Mouse (Mus musculus): ENCODE measurements around the gene Tbcb.

The Tbcb gene

DNA sequence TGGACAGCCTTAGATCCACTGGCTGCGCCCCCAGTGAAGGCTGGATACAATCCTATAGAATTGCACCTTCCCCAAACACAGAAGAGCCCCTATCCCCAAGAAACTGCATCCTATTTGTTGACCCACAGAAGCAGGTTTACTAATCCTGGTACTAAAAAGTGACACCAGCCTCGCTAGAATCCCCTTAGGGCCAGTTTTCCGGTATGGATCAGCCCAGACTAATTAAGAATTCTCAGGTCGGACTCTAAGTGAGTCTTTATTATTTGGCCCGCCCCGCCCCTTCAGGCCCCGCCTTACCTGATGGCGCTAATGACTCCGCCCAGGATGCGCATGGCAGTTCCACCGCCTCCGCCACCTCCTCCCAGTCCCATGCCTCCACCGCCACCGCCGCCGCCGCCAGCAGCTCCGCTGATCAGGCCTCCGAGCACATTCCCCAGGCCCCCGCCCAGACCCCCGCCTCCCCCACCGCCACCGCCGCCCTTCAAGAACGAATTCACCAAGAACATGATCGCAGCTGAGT, 38.4 kb downstream of the Tbcb start:
- CTCF ChIA-PET = interaction anchor here in 2 of 4 experiments (0.7 to 2.3 kb wide), 5 partner anchors 10 to 39 kb away, joined by 3 to 12 read pairs (median 8); partner anchors contain the start of genes Polr2i (in 1 of the 2) and Tbcb (in 1 of the 2)
- POLR2A ChIA-PET = interaction anchor here (0.6 to 8.5 kb wide), 36 partner anchors 8 to 262 kb away, joined by 3 to 127 read pairs (median 6); partner anchors contain the start of genes Cox7a1 (in 3 of the 4), Thap8 (in 3 of the 4), Wdr62 (in 3 of the 4) and Zfp146 (in 2 of the 4)

DNA sequence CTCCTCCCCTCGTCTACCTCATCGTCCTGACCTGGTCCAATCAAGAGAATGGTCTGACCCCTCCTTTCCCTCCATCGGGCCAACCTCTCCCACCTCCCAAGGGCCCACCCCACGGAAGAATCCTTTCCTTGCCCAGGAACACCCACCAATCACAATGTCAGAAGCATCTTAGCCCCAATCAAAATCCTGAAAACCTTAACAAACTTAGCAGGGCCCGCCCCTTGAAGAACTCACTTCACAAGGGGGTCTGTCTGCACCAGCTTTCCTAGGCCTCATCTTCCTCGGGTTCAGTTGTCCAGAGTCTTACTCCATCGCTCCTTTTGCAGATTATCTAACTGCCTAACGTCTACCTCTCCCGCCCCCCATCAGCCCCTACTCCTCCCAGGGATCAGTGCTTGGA, 39.1 kb downstream of the Tbcb start:
- CTCF ChIA-PET = interaction anchor here in 2 of 4 experiments (1.5 to 2.3 kb wide), 3 partner anchors 10 to 24 kb away, joined by 4 to 12 read pairs (median 8); no protein-coding TSS in a partner anchor
- POLR2A ChIA-PET = interaction anchor here (0.5 to 8.5 kb wide), 27 partner anchors 7 to 416 kb away, joined by 3 to 127 read pairs (median 6); partner anchors contain the start of genes Thap8 (in 3 of the 4), Wdr62 (in 3 of the 4), Cox7a1 (in 2 of the 4) and Zfp146 (in 2 of the 4)

GRCm38 (mm10) chr7:30192088-30192487, 40.0 kb downstream of the Tbcb start:
- ChIA-PET POLR2A (interaction anchor here in 3 of 4 experiments (0.5 to 3.5 kb wide), 8 partner anchors 14 to 1902 kb away, joined by 3 to 14 read pairs (median 4); partner anchors contain the start of genes Thap8 (in 1 of the 3) and Wdr62 (in 1 of the 3)), CTCF (interaction anchor here in 2 of 4 experiments (0.7 to 2.1 kb wide), 2 partner anchors 25 to 76 kb away, joined by 3 to 8 read pairs; no protein-coding TSS in a partner anchor)

DNA sequence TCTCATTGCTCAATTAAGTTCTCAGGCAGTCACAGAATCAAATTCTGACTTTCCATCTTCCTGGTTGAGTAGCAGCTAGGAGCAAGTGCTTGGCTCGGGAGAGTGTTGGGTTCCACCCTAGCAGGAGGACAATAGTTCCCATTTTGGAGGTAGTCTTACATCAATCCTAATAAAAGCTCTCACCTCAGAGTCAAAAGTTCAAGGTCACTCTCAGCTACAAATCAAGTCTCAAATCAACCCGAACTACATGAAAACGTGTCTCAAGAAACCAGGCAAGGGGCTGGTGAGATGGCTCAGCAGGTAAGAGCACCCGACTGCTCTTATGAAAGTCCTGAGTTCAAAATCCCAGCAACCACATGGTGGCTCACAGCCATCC, 43.0 kb downstream of the Tbcb start:
- CTCF ChIA-PET = interaction anchor here (0.5 to 5.0 kb wide), 12 partner anchors 9 to 31 kb away, joined by 3 to 36 read pairs (median 4); partner anchors contain the start of gene Capns1 (in 2 of the 4)
- POLR2A ChIA-PET = interaction anchor here (0.6 to 9.1 kb wide), 25 partner anchors 8 to 326 kb away, joined by 3 to 127 read pairs (median 4); partner anchors contain the start of genes Capns1 (in 4 of the 4), Thap8 (in 2 of the 4), Wdr62 (in 2 of the 4) and Zfp146 (in 2 of the 4)

DNA sequence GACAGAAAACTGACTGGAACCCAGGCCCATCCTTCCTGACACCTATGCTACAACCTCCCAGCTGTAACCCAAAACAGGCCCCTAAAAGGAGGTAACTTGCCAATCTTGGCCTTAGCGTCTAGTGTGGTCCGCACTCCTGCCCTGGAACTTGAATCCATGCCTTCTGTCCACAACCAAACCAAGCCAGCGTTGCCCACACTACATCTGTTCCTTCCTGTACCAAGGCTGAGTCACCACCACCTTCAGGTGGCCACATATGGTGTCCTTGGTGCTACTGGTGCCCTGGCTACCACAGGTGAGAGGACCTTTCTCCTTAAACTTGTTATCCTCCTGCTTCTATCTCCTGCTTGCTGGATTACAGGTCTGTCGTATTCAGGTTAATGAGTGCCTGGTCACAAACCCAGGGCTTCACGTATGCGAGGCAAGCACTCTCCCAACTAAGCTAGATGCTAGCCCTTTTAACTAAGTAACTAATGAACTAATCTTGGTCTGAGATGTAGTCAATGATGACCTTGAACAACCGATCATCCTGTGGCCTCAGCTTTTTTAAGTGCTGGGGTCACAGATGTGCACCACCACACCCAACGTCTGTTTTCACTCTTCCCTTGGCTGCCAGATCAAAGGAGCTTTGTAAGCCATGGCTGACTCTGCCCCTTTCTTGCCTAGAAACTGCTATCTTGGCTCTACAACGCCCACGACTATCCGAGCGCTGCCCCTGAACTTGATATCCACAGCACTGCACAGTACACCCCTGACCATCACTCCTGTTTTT, 43.5 kb downstream of the Tbcb start:
- ChIA-PET CTCF (interaction anchor here (0.5 to 5.0 kb wide), 12 partner anchors 9 to 256 kb away, joined by 3 to 36 read pairs (median 4); partner anchors contain the start of gene Capns1 (in 2 of the 4)), POLR2A (interaction anchor here (0.6 to 9.1 kb wide), 30 partner anchors 8 to 967 kb away, joined by 3 to 127 read pairs (median 4); partner anchors contain the start of genes Capns1 (in 4 of the 4), Thap8 (in 2 of the 4), Wdr62 (in 2 of the 4) and Zfp146 (in 2 of the 4))

DNA sequence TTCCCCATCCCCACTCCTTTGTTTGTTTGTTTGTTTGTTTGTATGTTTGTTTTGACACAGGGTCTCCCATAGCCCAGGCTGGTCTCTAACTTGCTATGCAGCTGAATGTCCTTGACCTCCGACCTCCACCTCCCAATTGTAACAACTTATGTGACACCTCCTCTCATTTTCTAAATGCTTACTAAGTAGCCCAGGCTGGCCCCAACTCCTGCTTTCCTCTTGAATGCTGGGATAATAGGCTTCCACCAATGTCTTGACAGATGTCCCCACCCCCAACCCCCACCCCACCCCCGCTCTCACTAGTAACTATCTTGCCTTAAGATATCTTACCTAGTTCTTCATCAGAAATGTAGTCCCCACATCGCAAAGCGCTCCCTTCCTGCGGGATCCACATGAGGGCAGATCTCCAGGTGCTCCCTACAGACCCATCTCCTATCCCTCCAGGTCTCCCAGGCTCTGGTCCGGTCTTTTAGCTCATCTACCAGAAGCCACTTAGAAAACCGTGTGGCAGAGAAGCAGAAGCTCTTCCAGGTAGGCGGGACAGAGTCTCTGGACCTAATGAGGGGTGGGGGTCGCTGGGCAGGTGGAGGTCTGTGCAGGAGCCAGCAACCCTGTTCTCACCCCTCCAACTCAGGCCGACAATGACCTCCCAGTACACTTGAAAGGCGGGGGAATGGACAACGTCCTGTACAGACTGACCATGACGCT, 47.3 kb downstream of the Tbcb start:
- CTCF ChIA-PET = interaction anchor here (0.6 to 5.0 kb wide), 18 partner anchors 12 to 447 kb away, joined by 3 to 36 read pairs (median 4); partner anchors contain the start of gene Capns1 (in 4 of the 4)

GRCm38 (mm10) chr7:30183879-30184289, 48.2 kb downstream of the Tbcb start, which contains the start of gene Cox7a1:
Gene Cox7a1 (plus strand): TSS chr7:30184144.
- POLR2A ChIA-PET = interaction anchor here (0.5 to 9.1 kb wide), 42 partner anchors 11 to 1202 kb away, joined by 3 to 127 read pairs (median 4); partner anchors contain the start of genes Capns1 (in 4 of the 4), Thap8 (in 3 of the 4), Wdr62 (in 3 of the 4) and Zfp146 (in 3 of the 4)

More for the DNA sequence above, 47.3 kb downstream of the Tbcb start:
- POLR2A ChIA-PET = interaction anchor here (0.5 to 9.1 kb wide), 41 partner anchors 10 to 1203 kb away, joined by 3 to 127 read pairs (median 4); partner anchors contain the start of genes Capns1 (in 4 of the 4), Zfp146 (in 3 of the 4), Gm26920 (in 2 of the 4) and Thap8 (in 2 of the 4)

DNA sequence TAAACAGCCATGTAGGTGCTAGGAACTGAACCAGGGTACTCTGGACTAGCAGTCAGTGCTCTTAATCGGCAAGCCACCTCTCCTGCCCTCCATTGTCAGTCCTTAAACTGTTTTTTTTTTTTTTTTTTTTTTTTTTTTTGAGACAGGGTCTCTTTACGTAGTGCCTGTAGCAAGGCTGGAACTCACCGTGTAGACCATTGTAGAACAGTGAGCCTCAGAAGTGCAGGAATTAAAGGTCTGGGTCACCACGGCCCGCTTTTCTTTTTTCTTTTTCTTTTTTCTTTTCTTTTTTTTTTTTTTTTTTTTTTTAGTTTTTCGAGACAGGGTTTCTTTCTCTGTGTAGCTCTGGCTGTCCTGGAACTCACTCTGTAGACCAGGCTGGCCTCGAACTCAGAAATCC, 48.9 kb downstream of the Tbcb start:
- ChIA-PET POLR2A (interaction anchor here (0.6 to 9.1 kb wide), 10 partner anchors 13 to 964 kb away, joined by 3 to 127 read pairs (median 3); partner anchors contain the start of genes Capns1 (in 2 of the 4), Gm26920 (in 1 of the 4), Zfp146 (in 1 of the 4) and Zfp566 (in 1 of the 4)), CTCF (interaction anchor here (0.6 to 2.0 kb wide), 7 partner anchors 12 to 250 kb away, joined by 3 to 20 read pairs (median 6); partner anchors contain the start of gene Capns1 (in 1 of the 4))

More at GRCm38 (mm10) chr7:30183879-30184289, 48.2 kb downstream of the Tbcb start, which contains the start of gene Cox7a1:
- CTCF ChIA-PET = interaction anchor here (0.6 to 2.0 kb wide), 18 partner anchors 11 to 675 kb away, joined by 3 to 20 read pairs (median 4); partner anchors contain the start of gene Capns1 (in 4 of the 4)

DNA sequence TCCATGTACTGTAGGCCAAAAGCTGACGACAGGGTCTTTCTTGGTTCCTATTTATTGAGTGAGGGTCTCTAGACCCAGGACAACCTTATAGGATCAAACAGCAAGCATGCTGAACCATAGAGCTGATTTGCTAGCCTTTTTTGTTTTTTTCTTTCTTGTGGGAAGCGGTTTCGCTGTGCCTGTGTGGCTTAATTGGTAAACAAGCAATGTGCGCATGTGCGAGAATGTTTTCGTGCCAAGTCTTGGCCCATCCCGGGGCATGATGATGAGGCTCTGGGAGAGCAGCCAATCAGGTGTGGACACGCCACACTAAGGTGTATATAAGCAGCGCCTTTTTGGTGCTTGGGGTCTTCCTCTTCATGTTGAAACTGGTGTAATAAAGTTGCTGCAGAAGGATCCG, 50.1 kb downstream of the Tbcb start:
- ChIA-PET POLR2A (interaction anchor here in 3 of 4 experiments (1.0 to 9.1 kb wide), 5 partner anchors 12 to 23 kb away, joined by 3 to 127 read pairs (median 4); partner anchors contain the start of genes Capns1 (in 2 of the 3) and Zfp146 (in 2 of the 3)), CTCF (interaction anchor here (0.7 to 1.1 kb wide), 6 partner anchors 15 to 35 kb away, joined by 3 to 8 read pairs (median 4); partner anchors contain the start of gene Capns1 (in 1 of the 4))

DNA sequence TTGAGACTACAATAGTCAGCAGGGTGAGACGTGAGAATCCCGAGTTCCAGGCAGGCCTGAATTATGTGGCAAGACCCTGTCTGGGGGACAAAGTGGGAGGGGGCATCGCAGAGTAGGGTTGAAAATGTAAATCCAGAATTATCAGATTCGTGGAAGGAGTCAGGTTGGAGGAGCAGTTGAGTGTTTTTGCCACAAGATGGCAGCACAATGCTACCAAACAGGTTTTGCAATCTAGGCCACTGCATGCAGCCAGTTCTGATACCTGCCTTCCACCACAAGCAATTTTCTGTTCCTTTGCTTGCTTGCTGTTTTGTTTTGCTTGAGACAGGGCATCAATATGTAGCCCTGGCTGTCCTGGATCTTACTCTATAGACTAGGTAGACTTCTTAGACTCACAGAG, 50.8 kb downstream of the Tbcb start:
- POLR2A ChIA-PET = interaction anchor here in 2 of 4 experiments (7.6 to 9.1 kb wide), 2 partner anchors 15 to 16 kb away, joined by 100 to 127 read pairs; partner anchors contain the start of gene Capns1 (in 2 of the 2)
- CTCF ChIA-PET = interaction anchor here in 2 of 4 experiments (1.0 to 1.1 kb wide), 2 partner anchors 24 kb away, joined by 4 to 8 read pairs; no protein-coding TSS in a partner anchor

DNA sequence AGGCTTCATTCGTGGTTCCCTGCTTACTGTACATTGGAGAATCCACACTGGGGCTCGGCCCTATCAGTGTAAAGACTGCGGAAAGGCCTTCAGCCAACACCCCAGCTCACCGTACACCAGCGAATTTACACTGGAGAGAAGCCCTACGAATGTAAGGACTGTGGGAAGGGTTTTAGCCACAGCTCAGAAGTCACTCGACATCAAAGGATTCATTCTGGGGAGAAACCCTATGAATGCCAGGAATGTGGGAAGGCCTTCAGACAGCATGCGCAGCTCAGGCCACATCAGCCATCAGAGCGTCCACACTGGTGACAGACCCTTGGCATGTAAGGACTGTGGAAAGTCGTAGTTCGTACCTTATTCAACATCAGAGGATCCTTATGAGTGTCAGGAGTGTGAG, 53.8 kb downstream of the Tbcb start:
- ChIA-PET POLR2A (interaction anchor here (0.6 to 5.0 kb wide), 33 partner anchors 8 to 156 kb away, joined by 3 to 51 read pairs (median 5); partner anchors contain the start of genes Capns1 (in 2 of the 4), Wdr62 (in 2 of the 4), Zfp146 (in 2 of the 4) and Thap8 (in 1 of the 4)), CTCF (interaction anchor here (0.5 to 3.1 kb wide), 19 partner anchors 8 to 579 kb away, joined by 3 to 31 read pairs (median 5); partner anchors contain the start of genes Capns1 (in 2 of the 4) and Zfp146 (in 1 of the 4))

DNA sequence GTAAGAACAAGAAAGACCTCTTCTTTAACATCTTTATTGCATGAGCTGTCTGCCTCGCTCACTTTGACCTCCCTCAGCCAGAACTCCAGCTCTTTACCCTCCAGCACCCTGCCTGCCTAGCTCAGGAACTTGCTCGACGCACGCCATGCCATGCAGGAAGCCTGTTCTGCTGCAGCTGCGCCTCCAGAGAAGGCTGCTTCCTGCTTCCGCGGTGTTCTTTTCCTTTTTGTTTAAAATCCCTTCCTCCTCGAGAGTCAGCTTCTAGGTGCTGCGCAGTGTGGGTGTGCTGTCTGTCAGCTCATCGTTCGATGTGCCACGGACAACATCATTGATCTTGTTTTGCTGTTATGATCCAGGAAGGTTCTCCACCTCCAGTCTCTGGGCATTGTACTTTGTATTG, 55.6 kb downstream of the Tbcb start:
- CTCF ChIA-PET = interaction anchor here (0.6 to 3.1 kb wide), 11 partner anchors 22 to 381 kb away, joined by 3 to 31 read pairs (median 7); partner anchors contain the start of gene Capns1 (in 3 of the 4)
- POLR2A ChIA-PET = interaction anchor here in 3 of 4 experiments (0.6 to 5.0 kb wide), 22 partner anchors 8 to 104 kb away, joined by 3 to 51 read pairs (median 5); partner anchors contain the start of genes Capns1 (in 2 of the 3), Wdr62 (in 2 of the 3), Gm26920 (in 1 of the 3) and Zfp566 (in 1 of the 3)

Measured in embryonic stem cell, embryonic (primary cell).